Mouse (Mus musculus) colon, adult 2 months (tissue): Measurements from ENCODE around the gene Stk11ip. TPM values are rescaled to one million over a fixed set of nuclear protein-coding genes. Genes with fewer than 3 reads are reported as not detected.

Source experiments
- polyA plus RNA-seq: library from polyadenylated mRNA; depleted of rRNA; stranded (reverse); fragments of >200 nt; gene quantifications from 2 replicates; pipeline ENCODE4 v1.2.3, GENCODE M21; 2012; rRNA removed

The Stk11ip gene
- 36.4 and 44.6 TPM in 2 replicates for polyA plus RNA-seq

GRCm38 (mm10) chr1:75521321-75522031 is at the start of gene Stk11ip:
Gene Stk11ip (plus strand): TSS chr1:75521529.

GRCm38 (mm10) chr1:75478916-75479634 is 42.3 kb upstream of the Stk11ip start, which contains the start of the genes Chpf and Tmem198:
Gene Chpf (minus strand): TSS chr1:75479307.
Gene Tmem198 (plus strand): TSS chr1:75479532.

GRCm38 (mm10) chr1:75505956-75506831 is 15.1 kb upstream of the Stk11ip start, which contains the start of gene Obsl1:
Gene Obsl1 (minus strand): TSS chr1:75506452.

GRCm38 (mm10) chr1:75507006-75507405 is 14.3 kb upstream of the Stk11ip start, which contains the start of gene Inha:
Gene Inha (plus strand): TSS chr1:75507077.

GRCm38 (mm10) chr1:75545965-75546956 is 24.9 kb downstream of the Stk11ip start, which contains the start of gene Slc4a3:
Gene Slc4a3 (plus strand): TSS chr1:75546266.

Other genes with a start within 250 kb of the Stk11ip start
- gene Resp18, start 243.1 kb upstream of the Stk11ip start, polyA plus RNA-seq: 12.2 and 18.9 TPM in 2 replicates
- gene Dnpep, start 203.5 kb upstream of the Stk11ip start, polyA plus RNA-seq: 187 and 208 TPM in 2 replicates
- 766 and 827 TPM in 2 replicates for gene Des, start 161.2 kb upstream of the Stk11ip start, polyA plus RNA-seq
- 67.2 and 72.8 TPM in 2 replicates for gene Speg, start 146.2 kb upstream of the Stk11ip start, polyA plus RNA-seq
- 167 and 216 TPM in 2 replicates for gene Gmppa, start 85.6 kb upstream of the Stk11ip start, polyA plus RNA-seq
- gene Asic4, start 71.1 kb upstream of the Stk11ip start, polyA plus RNA-seq: 0.26 and 0.29 TPM in 2 replicates
- gene Chpf, start 42.2 kb upstream of the Stk11ip start, polyA plus RNA-seq: 101 and 104 TPM in 2 replicates
- 4.9 and 6.0 TPM in 2 replicates for gene Tmem198, start 42.0 kb upstream of the Stk11ip start, polyA plus RNA-seq
- gene Obsl1, start 15.1 kb upstream of the Stk11ip start, polyA plus RNA-seq: 13.4 and 13.8 TPM in 2 replicates
- 7.9 and 8.0 TPM in 2 replicates for gene Inha, start 14.5 kb upstream of the Stk11ip start, polyA plus RNA-seq
- gene Slc4a3, start 24.7 kb downstream of the Stk11ip start, polyA plus RNA-seq: 11.4 and 11.6 TPM in 2 replicates